8 mouse cellular contexts compared by ENCODE assay signal in the genomic region with DNA sequence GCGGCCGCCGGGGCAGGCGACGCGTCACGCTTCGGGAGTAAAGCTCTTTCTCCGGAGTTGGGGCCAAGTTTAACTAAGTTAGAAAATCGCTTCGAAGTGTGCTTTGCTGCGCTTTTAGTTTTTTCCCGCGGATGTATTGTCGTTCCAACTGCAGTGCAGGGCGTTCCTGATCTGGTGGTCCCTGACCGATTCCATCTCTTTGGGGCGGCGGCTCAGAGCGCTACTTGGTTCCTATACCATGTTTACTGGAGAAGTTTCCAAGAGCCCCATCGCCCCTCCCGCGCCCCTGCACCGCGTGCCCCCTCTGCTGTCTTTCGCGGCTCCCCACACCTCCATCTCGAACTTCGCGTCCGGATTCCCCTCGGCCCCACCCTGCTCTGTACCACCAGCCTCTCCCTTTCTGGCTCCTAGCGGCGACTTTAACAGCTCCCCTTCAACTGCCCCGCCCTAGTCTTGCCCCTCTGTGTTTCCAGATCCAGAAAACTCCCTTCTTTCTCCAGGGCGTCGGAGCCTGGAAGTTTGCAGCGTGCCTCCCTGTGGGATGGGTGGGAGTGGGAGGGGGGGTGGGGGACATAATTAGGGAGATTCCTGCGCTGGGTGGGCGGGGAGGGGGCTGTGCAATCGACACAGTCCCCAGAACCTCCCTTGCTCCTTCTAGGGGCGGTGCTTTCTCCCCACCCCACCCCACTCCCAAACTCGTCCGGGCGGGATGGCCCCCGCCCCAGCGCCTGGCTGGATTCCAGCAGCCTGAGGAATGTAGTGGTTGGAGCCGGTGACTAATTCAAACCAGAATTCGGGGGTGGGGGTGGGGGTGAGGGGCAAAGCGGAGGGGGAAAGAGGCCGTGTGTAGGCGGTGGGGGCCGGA. TPM values are rescaled to one million over a fixed set of nuclear protein-coding genes. Genes with fewer than 3 reads are reported as not detected.
A peak's percentile ranks its signal among the peaks of the same experiment; 100 is the strongest.
DNase-seq lines count a peak whose midpoint lies in the region; ATAC-seq and TF ChIP-seq lines count a peak whose summit lies in the region.

No protein-coding gene starts in this region.

- H3K4me2 ChIP-seq in forebrain, postnatal 0 days (ENCODE audit: low read depth): peak overlapping the region; percentile 69
- peak overlapping the region; percentile 92 for H3K4me2 ChIP-seq in hindbrain, embryonic 12.5 days (replicated peaks)
- peak overlapping the region; percentile 75 for H3K4me2 ChIP-seq in midbrain, postnatal 0 days (ENCODE audit: low read depth, low read length, poor library complexity, severe bottlenecking)

- H3K27ac ChIP-seq in forebrain, postnatal 0 days (ENCODE audit: low read depth, low read length): no peak overlapping the region; the same call in 1 of the 2 replicates
- H3K27ac ChIP-seq in hindbrain, embryonic 12.5 days: peak overlapping the region; percentile 52; the same call in 1 of the 2 replicates
- no peak overlapping the region for H3K27ac ChIP-seq in midbrain, postnatal 0 days (ENCODE audit: low read depth, low read length)

- peaks cover 15% of the 10 kb centered on the region for H3K4me1 ChIP-seq in forebrain, postnatal 0 days (ENCODE audit: insufficient read depth)
- H3K4me1 ChIP-seq in hindbrain, embryonic 12.5 days: peaks cover 43% of the 10 kb centered on the region
- peaks cover 10% of the 10 kb centered on the region for H3K4me1 ChIP-seq in midbrain, postnatal 0 days (ENCODE audit: insufficient read depth, low read length)

- peak overlapping the region; percentile 41 for H3K4me3 ChIP-seq in forebrain, postnatal 0 days (ENCODE audit: low read depth, low read length)
- peak overlapping the region; percentile 49 for H3K4me3 ChIP-seq in hindbrain, embryonic 12.5 days
- H3K4me3 ChIP-seq in midbrain, postnatal 0 days (ENCODE audit: low read depth, low read length): peak overlapping the region; percentile 44

- peak overlapping the region; percentile 35; the same call in 1 of the 2 replicates for H3K9ac ChIP-seq in forebrain, postnatal 0 days
- H3K9ac ChIP-seq in hindbrain, embryonic 12.5 days: peak overlapping the region; percentile 71
- peak overlapping the region; percentile 48; the same call in 1 of the 2 replicates for H3K9ac ChIP-seq in midbrain, postnatal 0 days (replicated peaks; ENCODE audit: low read length, poor library complexity, severe bottlenecking)

- intact Hi-C loops in left cerebral cortex, postnatal 25 days (cut with DNase I): loop anchor here (5.0 kb wide), 1 partner anchor 123 kb away; no protein-coding TSS in a partner anchor

- no peak; the same call in 1 of the 2 replicates for TF ChIP-seq CTCF in forebrain, postnatal 0 days (IDR thresholded peaks at IDR 0.05; ENCODE audit: low read depth)
- peak; percentile 19 for TF ChIP-seq CTCF in midbrain, postnatal 0 days (IDR thresholded peaks at IDR 0.05)

- H3K36me3 ChIP-seq in forebrain, postnatal 0 days (ENCODE audit: insufficient read depth): no peaks in the 10 kb centered on the region
- H3K36me3 ChIP-seq in hindbrain, embryonic 12.5 days: no peaks in the 10 kb centered on the region
- no peaks in the 10 kb centered on the region for H3K36me3 ChIP-seq in midbrain, postnatal 0 days (ENCODE audit: insufficient read depth, low read length)

- peak; percentile 42 for ATAC-seq in forebrain, postnatal 0 days
- ATAC-seq in hindbrain, embryonic 12.5 days (ENCODE audit: low FRiP score): peak; percentile 67
- peak; percentile 11; the same call in 1 of the 2 replicates for ATAC-seq in midbrain, postnatal 0 days (ENCODE audit: low FRiP score)

- H3K9me3 ChIP-seq in forebrain, postnatal 0 days (ENCODE audit: low read length): no peaks in the 10 kb centered on the region
- H3K9me3 ChIP-seq in hindbrain, embryonic 12.5 days (replicated peaks): no peaks in the 10 kb centered on the region
- H3K9me3 ChIP-seq in midbrain, postnatal 0 days (ENCODE audit: low read length): no peaks in the 10 kb centered on the region

- H3K27me3 ChIP-seq in forebrain, postnatal 0 days (ENCODE audit: insufficient read depth, low read length): peaks cover 15% of the 10 kb centered on the region
- peaks cover 47% of the 10 kb centered on the region for H3K27me3 ChIP-seq in hindbrain, embryonic 12.5 days
- H3K27me3 ChIP-seq in midbrain, postnatal 0 days (ENCODE audit: insufficient read depth, low read length): peaks cover 35% of the 10 kb centered on the region

- peak; percentile 37 to 43 for DNase-seq in CD8-positive naive resting alpha-beta T cell, adult 2 months (ENCODE audit: low read depth in 2 of 2, low spot score in 2 of 2)
- DNase-seq in adrenal gland, adult 2 months: peak; percentile 92
- DNase-seq in forebrain, postnatal 0 days: no peak
- DNase-seq in liver: peak; percentile 76
- DNase-seq in midbrain, postnatal 0 days (ENCODE audit: low spot score): peak; percentile 24
- DNase-seq in thymus, postnatal 25 days: peak; percentile 54
- DNase-seq in left cerebral cortex, postnatal 25 days (ENCODE audit: low spot score in 2 of 2): no peak

- 1% methylated on average over 53 of the region's 53 CpGs for WGBS in forebrain, postnatal 0 days
- WGBS in hindbrain, embryonic 12.5 days: under 1% methylated on average over 49 of the region's 53 CpGs
- WGBS in midbrain, postnatal 0 days: under 1% methylated on average over 53 of the region's 53 CpGs

RNA-seq across cellular contexts. Expression of a gene that starts 0.7 kb away (rescaled TPM):
- 100 to 1,000 TPM in 1 of 2 experiments, 10 to 100 TPM in 1; 91.1 to 152 TPM for total RNA-seq in adrenal gland, adult 2 months (2021)
- polyA plus RNA-seq in adrenal gland, adult 2 months (2012; rRNA removed): 5.4 and 7.4 TPM in 2 replicates
- 11.4 and 17.9 TPM in 2 replicates for total RNA-seq in forebrain, postnatal 0 days (2014; rRNA removed)
- 3.2 and 3.9 TPM in 2 replicates for polyA plus RNA-seq in forebrain, postnatal 0 days (2015; fragmentation: Nextera tagmentation; extraction: Ambion mirVana)
- polyA plus RNA-seq in hindbrain, embryonic 12.5 days (2016; fragmentation: Nextera tagmentation; extraction: Ambion mirVana): 12.7 and 15.4 TPM in 2 replicates
- 13.0 and 19.2 TPM in 2 replicates for total RNA-seq in midbrain, postnatal 0 days (2014; rRNA removed)
- polyA plus RNA-seq in midbrain, postnatal 0 days (2015; fragmentation: Nextera tagmentation; extraction: Ambion mirVana): 4.4 and 5.7 TPM in 2 replicates
- 10 to 100 TPM; 20.2 to 21.0 TPM for total RNA-seq in left cerebral cortex, postnatal 25 days (2021)

RNA-seq across cellular contexts. Expression of a gene that starts 23.0 kb away (rescaled TPM):
- 100 to 1,000 TPM; 331 to 355 TPM for total RNA-seq in adrenal gland, adult 2 months (2021)
- polyA plus RNA-seq in adrenal gland, adult 2 months (2012; rRNA removed): 63.8 and 90.8 TPM in 2 replicates
- total RNA-seq in forebrain, postnatal 0 days (2014; rRNA removed): 524 and 615 TPM in 2 replicates
- polyA plus RNA-seq in forebrain, postnatal 0 days (2015; fragmentation: Nextera tagmentation; extraction: Ambion mirVana): 250 and 269 TPM in 2 replicates
- polyA plus RNA-seq in hindbrain, embryonic 12.5 days (2016; fragmentation: Nextera tagmentation; extraction: Ambion mirVana): 352 and 372 TPM in 2 replicates
- total RNA-seq in midbrain, postnatal 0 days (2014; rRNA removed): 496 and 583 TPM in 2 replicates
- polyA plus RNA-seq in midbrain, postnatal 0 days (2015; fragmentation: Nextera tagmentation; extraction: Ambion mirVana): 258 and 265 TPM in 2 replicates
- total RNA-seq in left cerebral cortex, postnatal 25 days (2021): 100 to 1,000 TPM; 203 to 212 TPM

RNA-seq across cellular contexts. Expression of a gene that starts 36.2 kb away (rescaled TPM):
- 10 to 100 TPM; 19.6 to 23.9 TPM for total RNA-seq in adrenal gland, adult 2 months (2021)
- 16.3 and 22.4 TPM in 2 replicates for polyA plus RNA-seq in adrenal gland, adult 2 months (2012; rRNA removed)
- 20.8 and 24.5 TPM in 2 replicates for total RNA-seq in forebrain, postnatal 0 days (2014; rRNA removed)
- polyA plus RNA-seq in forebrain, postnatal 0 days (2015; fragmentation: Nextera tagmentation; extraction: Ambion mirVana): 14.8 and 17.6 TPM in 2 replicates
- 32.3 and 35.7 TPM in 2 replicates for polyA plus RNA-seq in hindbrain, embryonic 12.5 days (2016; fragmentation: Nextera tagmentation; extraction: Ambion mirVana)
- total RNA-seq in midbrain, postnatal 0 days (2014; rRNA removed): 18.1 and 19.0 TPM in 2 replicates
- 15.1 and 18.4 TPM in 2 replicates for polyA plus RNA-seq in midbrain, postnatal 0 days (2015; fragmentation: Nextera tagmentation; extraction: Ambion mirVana)
- total RNA-seq in left cerebral cortex, postnatal 25 days (2021): 10 to 100 TPM; 18.7 to 20.1 TPM

RNA-seq across cellular contexts. Expression of a gene that starts 48.1 kb away (rescaled TPM):
- total RNA-seq in adrenal gland, adult 2 months (2021): 10 to 100 TPM; 81.8 to 86.1 TPM
- 15.9 and 20.6 TPM in 2 replicates for polyA plus RNA-seq in adrenal gland, adult 2 months (2012; rRNA removed)
- total RNA-seq in forebrain, postnatal 0 days (2014; rRNA removed): 71.2 and 86.4 TPM in 2 replicates
- 87.8 and 91.3 TPM in 2 replicates for polyA plus RNA-seq in forebrain, postnatal 0 days (2015; fragmentation: Nextera tagmentation; extraction: Ambion mirVana)
- polyA plus RNA-seq in hindbrain, embryonic 12.5 days (2016; fragmentation: Nextera tagmentation; extraction: Ambion mirVana): 174 and 185 TPM in 2 replicates
- total RNA-seq in midbrain, postnatal 0 days (2014; rRNA removed): 64.3 and 65.6 TPM in 2 replicates
- 73.6 and 77.9 TPM in 2 replicates for polyA plus RNA-seq in midbrain, postnatal 0 days (2015; fragmentation: Nextera tagmentation; extraction: Ambion mirVana)
- 10 to 100 TPM; 46.0 to 46.9 TPM for total RNA-seq in left cerebral cortex, postnatal 25 days (2021)

Comparison
In these comparisons a context has a peak if more than half of its experiments do, and no peak if none do; other contexts are left out.
1. DNase-seq: peak in CD8-positive naive resting alpha-beta T cell, adult 2 months (2 of 2), adrenal gland, adult 2 months (single experiment), liver (single experiment), midbrain, postnatal 0 days (single experiment) and thymus, postnatal 25 days (single experiment); none in forebrain, postnatal 0 days (single experiment) and left cerebral cortex, postnatal 25 days (0 of 2).
2. ATAC-seq: peak in every context shown above with its lines; median percentile 67 in hindbrain, embryonic 12.5 days; 42 in forebrain, postnatal 0 days; 11 in midbrain, postnatal 0 days.
3. Peak in every context shown above with its lines, with median percentiles within 50 percentile points of each other: H3K4me2 ChIP-seq, H3K4me3 ChIP-seq and H3K9ac ChIP-seq.